Comparison of ENCODE assay signal across 8 mouse cellular contexts in genomic region chrX:142681616-142682141, GRCm38 (mm10). TPM values are rescaled to one million over a fixed set of nuclear protein-coding genes. Genes with fewer than 3 reads are reported as not detected.
DNase-seq lines count a peak whose midpoint lies in the region; ATAC-seq and TF ChIP-seq lines count a peak whose summit lies in the region.

No protein-coding gene starts in this region.

- peak; percentile 82 for ATAC-seq in kidney, embryonic 16.5 days (ENCODE audit: low FRiP score, low TSS enrichment)

- WGBS in kidney, embryonic 16.5 days = 26% methylated on average over 7 of the region's 43 CpGs
- WGBS in small intestine, adult 2 months = 5% methylated on average over 12 of the region's 43 CpGs

- H3K4me2 ChIP-seq in kidney, embryonic 16.5 days (replicated peaks; ENCODE audit: low read depth, low read length) = peak overlapping the region; percentile 80

- no peaks in the 10 kb centered on the region for H3K36me3 ChIP-seq in kidney, embryonic 16.5 days (ENCODE audit: insufficient read depth, low read length)
- no peaks in the 10 kb centered on the region for H3K36me3 ChIP-seq in small intestine, adult 2 months (ENCODE audit: control insufficient read depth, insufficient read depth, low read length)

- no peak for TF ChIP-seq POLR2A in small intestine, adult 2 months (IDR thresholded peaks at IDR 0.05; ENCODE audit: low read depth, low read length)

- peaks cover 32% of the 10 kb centered on the region for H3K4me1 ChIP-seq in kidney, embryonic 16.5 days (ENCODE audit: insufficient read depth, low read length)
- peaks cover 12% of the 10 kb centered on the region for H3K4me1 ChIP-seq in small intestine, adult 2 months (ENCODE audit: control insufficient read depth, insufficient read depth, insufficient read length, low read length)

- peak overlapping the region; percentile 79 for H3K9ac ChIP-seq in kidney, embryonic 16.5 days (replicated peaks; ENCODE audit: low read length)

- peak overlapping the region; percentile 96 for H3K27ac ChIP-seq in kidney, embryonic 16.5 days (ENCODE audit: low read length)
- H3K27ac ChIP-seq in small intestine, adult 2 months (ENCODE audit: insufficient read depth, low read depth, low read length) = peak overlapping the region; percentile 86

- H3K27me3 ChIP-seq in kidney, embryonic 16.5 days (ENCODE audit: insufficient read depth, low read length) = peaks cover 18% of the 10 kb centered on the region; the same call in 1 of the 2 replicates
- no peaks in the 10 kb centered on the region for H3K27me3 ChIP-seq in small intestine, adult 2 months (ENCODE audit: control insufficient read depth, insufficient read depth, low read length)

- DNase-seq in thymus, postnatal 0 days (ENCODE audit: low spot score) = peak; percentile 8
- no peak for DNase-seq in thymus, postnatal 10 days (ENCODE audit: low spot score in 2 of 2)
- peak; percentile 41 for DNase-seq in c-Kit-positive CD71-positive TER-119-positive erythroid progenitor cells, embryonic 14.5 days (ENCODE audit: low spot score)
- peak; percentile 57 to 74 for DNase-seq in gastrocnemius, postnatal 4 days (ENCODE audit: low spot score in 2 of 2)
- peak; percentile 67 for DNase-seq in lung, postnatal 14 days
- no peak for DNase-seq in cerebellum, postnatal 25 days

- H3K4me3 ChIP-seq in kidney, embryonic 16.5 days (ENCODE audit: low read length) = peak overlapping the region; percentile 60
- peak overlapping the region; percentile 100 for H3K4me3 ChIP-seq in small intestine, adult 2 months (ENCODE audit: low read depth, low read length)

- no peak for TF ChIP-seq CTCF in small intestine, adult 2 months (IDR thresholded peaks at IDR 0.05; ENCODE audit: extremely low read depth, insufficient read length, insufficient replicate concordance, low read depth, low read length)

- H3K9me3 ChIP-seq in kidney, embryonic 16.5 days (ENCODE audit: low read length) = no peaks in the 10 kb centered on the region

RNA-seq across cellular contexts. Expression of gene Tmem164, which starts 0.5 kb away (rescaled TPM):
- 30.7 and 35.4 TPM in 2 replicates for polyA plus RNA-seq in thymus, postnatal 0 days (2015; fragmentation: Nextera tagmentation; extraction: Ambion mirVana)
- total RNA-seq in gastrocnemius, postnatal 4 days (2021) = 10 to 100 TPM; 23.4 to 28.8 TPM
- 56.4 and 57.2 TPM in 2 replicates for polyA plus RNA-seq in kidney, embryonic 16.5 days (2015; fragmentation: Nextera tagmentation; extraction: Ambion mirVana)
- polyA plus RNA-seq in small intestine, adult 2 months (2012; rRNA removed) = 8.5 and 12.4 TPM in 2 replicates

Comparison
In these comparisons a context has a peak if more than half of its experiments do, and no peak if none do; other contexts are left out.
1. DNase-seq: peak in thymus, postnatal 0 days (single experiment), c-Kit-positive CD71-positive TER-119-positive erythroid progenitor cells, embryonic 14.5 days (single experiment), gastrocnemius, postnatal 4 days (2 of 2) and lung, postnatal 14 days (single experiment); none in thymus, postnatal 10 days (0 of 2) and cerebellum, postnatal 25 days (0 of 2).